Mouse (Mus musculus): ENCODE results near the gene Gm2888. TPM values are rescaled to one million over a fixed set of nuclear protein-coding genes. Genes with fewer than 3 reads are reported as not detected.
"Not testable (repeated sequence)": the region's sequence is repeated elsewhere in the genome, so short reads cannot be mapped to it uniquely, and the experiment has no call there.

Gm2888 gene
- polyA plus RNA-seq (2015; fragmentation: Nextera tagmentation; extraction: Ambion mirVana), result not detected in 2 replicates

DNA sequence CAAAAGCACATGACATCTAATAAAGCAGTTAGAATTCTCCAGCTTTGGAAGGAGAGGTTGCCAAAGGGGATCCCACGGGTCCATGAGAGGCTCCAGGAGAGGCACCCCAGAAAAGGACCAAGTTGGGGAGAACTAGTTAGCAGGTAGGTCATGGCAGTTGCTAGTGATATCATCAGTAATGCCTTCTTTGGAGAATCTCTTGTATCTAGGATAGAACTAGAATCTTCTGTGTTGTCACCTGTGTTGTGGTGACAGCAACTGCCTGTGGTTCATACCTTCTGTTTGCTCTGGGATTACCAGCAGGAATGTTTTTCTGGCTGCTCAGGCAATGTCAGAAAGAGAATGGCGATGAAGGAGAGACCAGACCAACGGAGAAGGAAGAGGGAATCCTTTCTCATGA is at the start of gene Gm2888:
Gene Gm2888 (plus strand): TSS at position 301 of the 400 bp plus-strand sequence.
- H3K4me1 ChIP-seq; H3K9ac ChIP-seq (replicated peaks); H3K4me2 ChIP-seq (replicated peaks); H3K27me3 ChIP-seq; H3K4me3 ChIP-seq; ATAC-seq (replicated peaks); H3K9me3 ChIP-seq; H3K27ac ChIP-seq (replicated peaks); H3K36me3 ChIP-seq: not testable (repeated sequence)
- WGBS, result 85% methylated on average over 3 of the region's 3 CpGs

DNA sequence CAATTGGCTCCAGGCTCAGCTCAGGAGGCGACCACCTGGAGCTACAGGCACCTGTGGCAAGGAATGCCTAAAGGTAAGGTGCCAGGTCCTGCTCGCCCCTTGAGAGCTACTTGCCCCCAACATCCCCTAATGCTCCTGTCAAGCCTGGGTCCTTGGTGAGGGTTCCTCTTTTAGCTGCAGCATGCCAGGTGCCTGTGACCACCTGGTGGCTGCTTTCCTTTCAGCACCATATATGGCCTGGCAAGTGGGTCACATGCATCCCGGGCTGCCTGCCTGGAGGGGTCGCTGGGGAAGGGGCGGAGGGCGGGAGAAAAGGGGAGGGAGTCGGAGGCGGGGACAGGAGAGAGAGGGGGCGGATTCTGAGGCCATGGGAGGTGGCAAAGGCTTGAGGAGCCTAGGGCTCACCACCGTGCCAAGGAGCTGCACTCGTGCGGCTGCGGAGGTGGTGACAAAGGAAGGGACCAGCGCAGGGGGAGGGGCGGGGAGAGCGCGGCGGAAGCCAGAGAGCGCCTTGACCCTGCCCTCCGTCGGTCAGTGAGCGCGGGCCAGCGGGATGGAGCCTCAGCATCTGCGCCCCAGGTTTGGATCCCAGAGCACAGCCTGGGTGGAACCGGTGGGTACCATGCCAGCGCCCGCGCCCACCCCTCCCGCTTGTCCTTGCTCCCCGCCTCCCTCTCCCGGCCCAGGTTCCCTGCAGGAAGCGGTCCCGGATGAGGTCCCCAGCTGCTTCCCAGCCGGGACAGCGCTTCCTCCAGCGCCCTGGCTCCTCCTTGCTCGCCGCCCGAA is 19.1 kb downstream of the Gm2888 start, which contains the start of gene Gm2897:
Gene Gm2897 (plus strand): TSS at position 559 of the 786 bp plus-strand sequence.
- peak within 1 kb of the TSS; percentile 58 for H3K4me3 ChIP-seq
- H3K9ac ChIP-seq (replicated peaks), result peak within 1 kb of the TSS; percentile 72
- ATAC-seq (replicated peaks), result peak; percentile 78; the same call in 1 of the 2 replicates
- not testable (repeated sequence) for H3K36me3 ChIP-seq, H3K27me3 ChIP-seq, H3K4me1 ChIP-seq, H3K9me3 ChIP-seq
- peak within 1 kb of the TSS; percentile 40; the same call in 1 of the 2 replicates for H3K27ac ChIP-seq (replicated peaks)
- peak within 1 kb of the TSS; percentile 71 for H3K4me2 ChIP-seq (replicated peaks)
- WGBS, result 5% methylated on average over 18 of the region's 40 CpGs

DNA sequence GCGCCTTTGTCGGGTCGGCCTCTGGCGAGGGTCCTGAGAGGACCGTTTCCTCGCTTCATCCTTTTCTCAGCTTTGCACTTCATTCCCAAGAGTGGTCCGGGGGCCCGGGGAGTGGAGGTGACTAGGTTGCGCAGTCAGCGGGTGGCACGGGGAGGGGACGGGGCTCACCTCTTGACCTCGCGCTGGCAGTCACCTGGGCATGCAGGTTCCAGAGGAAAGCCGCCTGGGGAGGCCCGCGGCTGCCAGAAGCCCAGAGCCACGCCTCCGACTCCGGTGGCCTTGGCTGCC is 19.7 kb downstream of the Gm2888 start:
- not testable (repeated sequence) for H3K27me3 ChIP-seq; H3K27ac ChIP-seq (replicated peaks); H3K9me3 ChIP-seq; ATAC-seq (replicated peaks); H3K4me1 ChIP-seq; H3K36me3 ChIP-seq
- under 1% methylated on average over 17 of the region's 20 CpGs for WGBS
- Histone ChIP-seq H3K9ac (replicated peaks) (peak overlapping the region; percentile 72), H3K4me2 (replicated peaks) (peak overlapping the region; percentile 71), H3K4me3 (peak overlapping the region; percentile 58)

DNA sequence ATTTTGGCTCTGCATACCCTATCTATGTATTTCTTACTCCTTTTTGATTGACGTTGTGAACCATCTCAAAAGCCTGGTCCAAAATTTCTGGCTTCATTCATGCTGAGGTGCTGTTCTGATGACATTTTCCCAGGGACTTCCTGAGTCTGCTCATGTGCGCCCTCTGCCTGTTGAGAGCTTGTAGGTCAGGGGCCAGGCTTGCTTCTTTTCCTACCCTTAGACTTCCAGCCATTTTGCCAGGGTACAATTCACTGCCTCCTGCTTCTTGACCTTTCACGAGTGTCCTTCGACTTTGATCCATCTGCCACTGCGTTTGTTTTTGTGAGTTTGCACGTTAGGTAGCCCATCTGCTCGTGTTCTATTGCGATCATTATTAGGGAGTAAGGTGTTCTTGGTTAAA is 20.3 kb downstream of the Gm2888 start:
- not testable (repeated sequence) for ATAC-seq (replicated peaks); H3K4me2 ChIP-seq (replicated peaks)

More for the DNA sequence above, 20.3 kb downstream of the Gm2888 start:
- not testable (repeated sequence) for H3K36me3 ChIP-seq; H3K4me3 ChIP-seq; H3K27ac ChIP-seq (replicated peaks); H3K27me3 ChIP-seq; H3K9ac ChIP-seq (replicated peaks); H3K4me1 ChIP-seq; H3K9me3 ChIP-seq
- 1% methylated on average over 5 of the region's 8 CpGs for WGBS

Other genes with a start within 250 kb of the Gm2888 start
- 8.2 and 9.7 TPM in 2 replicates for gene Gm2897, start 19.3 kb downstream of the Gm2888 start, polyA plus RNA-seq (2015; fragmentation: Nextera tagmentation; extraction: Ambion mirVana)
- not detected in 2 replicates for gene Gm10340, start 104.0 kb downstream of the Gm2888 start, polyA plus RNA-seq (2015; fragmentation: Nextera tagmentation; extraction: Ambion mirVana)
- gene Gm5795, start 158.3 kb downstream of the Gm2888 start, polyA plus RNA-seq (2015; fragmentation: Nextera tagmentation; extraction: Ambion mirVana), result 0.24 TPM in 1 of 2 replicates, not detected in the other
- 16.1 and 16.2 TPM in 2 replicates for gene D830030K20Rik, start 178.5 kb downstream of the Gm2888 start, polyA plus RNA-seq (2015; fragmentation: Nextera tagmentation; extraction: Ambion mirVana)

All from forebrain, embryonic 15.5 days (tissue).